ENCODE assay signal across 20 mouse cellular contexts in the genomic region with DNA sequence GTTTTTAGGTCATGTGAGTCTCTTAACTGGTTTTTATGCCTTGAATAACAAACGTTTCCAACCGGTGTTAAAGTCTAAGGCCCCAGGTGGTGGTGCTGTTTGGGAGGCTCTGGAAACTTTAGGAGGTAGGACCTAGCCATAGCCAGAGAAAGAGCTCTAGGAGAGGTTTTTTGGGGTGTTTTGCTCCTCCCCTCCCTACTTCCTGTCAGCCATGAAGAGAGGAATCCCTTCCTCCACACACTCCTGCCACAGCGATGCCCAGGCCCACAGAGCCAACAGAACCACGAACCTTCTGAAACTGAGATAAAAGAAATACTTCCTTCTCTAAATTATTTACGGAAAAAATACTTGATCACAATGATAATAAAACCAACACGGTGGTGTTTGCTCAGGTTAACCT. TPM values are rescaled to one million over a fixed set of nuclear protein-coding genes. Genes with fewer than 3 reads are reported as not detected.
DNase-seq lines count a peak whose midpoint lies in the region; ATAC-seq lines count a peak whose summit lies in the region.
"Had no signal": no experiment of that assay in that cellular context is flagged by ENCODE, and none has a peak within 500 bp of the region (broad histone marks: within the 10 kb centered on the region; RNA-seq: fewer than 3 reads in every experiment).

No protein-coding gene starts in this region.

- peak; percentile 46 for ATAC-seq in activated CD4-positive, CD25-positive, alpha-beta regulatory T cell, adult 4 months
- ATAC-seq: forebrain, embryonic 13.5 days; forebrain, embryonic 16.5 days; hindbrain, embryonic 16.5 days; Patski had no signal

- peak; percentile 21 for DNase-seq in heart, adult 11 months
- DNase-seq in heart, adult 9 months (ENCODE audit: low spot score in 2 of 2) = no peak
- DNase-seq in naive thymus-derived CD4-positive, alpha-beta T cell, adult 2 months (ENCODE audit: low read depth) = peak; percentile 40
- DNase-seq in spleen, postnatal 10 days (ENCODE audit: low spot score in 2 of 2) = no peak
- DNase-seq in kidney, postnatal 10 days = no peak
- DNase-seq: adrenal gland, adult 8-10 months; adrenal gland, postnatal 25 days; cerebellum, adult 18-20 months; cerebellum, adult 9-10 months; cerebellum, postnatal 14 days; gastrocnemius, postnatal 10 days; gastrocnemius, postnatal 36 days; heart, postnatal 10 days; heart, postnatal 36 days; kidney, adult 18-20 months had no signal

RNA-seq across cellular contexts. Expression of gene Prkcq, which starts 36.2 kb away (rescaled TPM):
- 100 to 1,000 TPM; 118 to 125 TPM for polyA plus RNA-seq in activated CD4-positive, CD25-positive, alpha-beta regulatory T cell, adult 4 months (2017; shearing (Covaris generic))

Comparison
In these comparisons a context has a peak if more than half of its experiments do, and no peak if none do; other contexts are left out.
1. DNase-seq: peak in heart, adult 11 months (single experiment) and naive thymus-derived CD4-positive, alpha-beta T cell, adult 2 months (single experiment); none in heart, adult 9 months (0 of 2), spleen, postnatal 10 days (0 of 2) and kidney, postnatal 10 days (single experiment).